Mouse (Mus musculus) heart, embryonic 16.5 days (tissue): ENCODE measurements at regions not wholly inside any gene's neighbourhood (a gene's known extent, or its start where the extent isn't known, plus 50 kb on each side); places are given as distances from the start of the nearest gene placed in this dataset.
"Not testable (repeated sequence)": the region's sequence is repeated elsewhere in the genome, so short reads cannot be mapped to it uniquely, and the experiment has no call there.

Experiments
- ATAC-seq: fragments of 200-750 bp; cut with Nextera tagmentation; replicated peaks from 2 replicates; pipeline ENCODE4 v1.8.0; 2017; ENCODE audit warnings: moderate number of reproducible peaks; ENCODE audit not compliant: insufficient read depth, low FRiP score; ENCODE audit errors: extremely low read depth
- H3K27ac ChIP-seq: fragments of 300-500 bp; sonication (generic); 2 replicates; pipeline ENCODE4 v1.5.1; 2014; ENCODE audit warnings: mild to moderate bottlenecking, low read length, control low read depth, moderate library complexity
- H3K27me3 ChIP-seq: fragments of 300-500 bp; sonication (generic); 2 replicates; pipeline ENCODE4 v1.6.1; 2014; ENCODE audit warnings: low read length, mixed read lengths; ENCODE audit not compliant: control insufficient read depth, insufficient read depth
- H3K36me3 ChIP-seq: fragments of 300-500 bp; sonication (generic); 2 replicates; pipeline ENCODE4 v1.6.1; 2014; ENCODE audit not compliant: control insufficient read depth, insufficient read depth
- H3K4me1 ChIP-seq: fragments of 300-500 bp; sonication (generic); 2 replicates; pipeline ENCODE4 v1.6.1; 2014; ENCODE audit warnings: low read length, mixed read lengths; ENCODE audit not compliant: control insufficient read depth, insufficient read depth
- H3K4me2 ChIP-seq: fragments of 300-500 bp; sonication (generic); 2 replicates; pipeline ENCODE4 v1.6.1; 2014; ENCODE audit warnings: low read depth, mild to moderate bottlenecking, control low read depth, low read length
- H3K4me3 ChIP-seq: fragments of 300-500 bp; sonication (generic); 2 replicates; pipeline ENCODE4 v1.5.1; 2014; ENCODE audit warnings: mild to moderate bottlenecking, control low read depth, low read length
- H3K9ac ChIP-seq: fragments of 300-500 bp; sonication (generic); 2 replicates; pipeline ENCODE4 v1.6.1; 2014; ENCODE audit warnings: low read length, control low read depth
- H3K9me3 ChIP-seq: fragments of 300-500 bp; sonication (generic); replicated peaks from 2 replicates; pipeline ENCODE4 v1.6.1; 2016; ENCODE audit warnings: low read length; ENCODE audit not compliant: control insufficient read depth
- WGBS: fragments of 180-500 bp; shearing (Covaris S2); extraction: QIAGEN DNeasy Blood & Tissue Kit; methylation state at CpG from one replicate; pipeline ENCODE4 v1.1.7; 2014; 5-methylcytosine and 5-hydroxymethylcytosine counted together

GRCm38 (mm10) chr10:31143856-31144488 lies 169.2 kb upstream of the Hddc2 start:
- H3K4me2 ChIP-seq = no peak overlapping the region
- no peak overlapping the region for H3K27ac ChIP-seq
- H3K4me3 ChIP-seq = no peak overlapping the region
- no peak for ATAC-seq
- H3K4me1 ChIP-seq = no peaks in the 10 kb centered on the region
- no peaks in the 10 kb centered on the region for H3K27me3 ChIP-seq
- no peaks in the 10 kb centered on the region for H3K36me3 ChIP-seq
- no peaks in the 10 kb centered on the region for H3K9me3 ChIP-seq
- no peak overlapping the region for H3K9ac ChIP-seq

GRCm38 (mm10) chr10:31144489-31144872 lies 168.7 kb upstream of the Hddc2 start:
- Histone ChIP-seq H3K27ac (no peak overlapping the region), H3K4me2 (no peak overlapping the region), H3K4me1 (no peaks in the 10 kb centered on the region), H3K36me3 (no peaks in the 10 kb centered on the region), H3K4me3 (no peak overlapping the region), H3K9me3 (no peaks in the 10 kb centered on the region), H3K9ac (no peak overlapping the region), H3K27me3 (no peaks in the 10 kb centered on the region)
- 77% methylated on average over 3 of the region's 3 CpGs for WGBS
- ATAC-seq = no peak

GRCm38 (mm10) chr10:31173169-31173686 lies 140.0 kb upstream of the Hddc2 start:
- Histone ChIP-seq H3K27ac (peak overlapping the region; percentile 92), H3K4me2 (peak overlapping the region; percentile 42), H3K27me3 (no peaks in the 10 kb centered on the region), H3K9me3 (no peaks in the 10 kb centered on the region), H3K4me1 (peaks cover 15% of the 10 kb centered on the region), H3K36me3 (no peaks in the 10 kb centered on the region), H3K9ac (peak overlapping the region; percentile 60), H3K4me3 (peak overlapping the region; percentile 5; the same call in 1 of the 2 replicates)
- 22% methylated on average over 15 of the region's 15 CpGs for WGBS
- ATAC-seq = peak; percentile 93

GRCm38 (mm10) chr10:31189577-31189976 lies 123.6 kb upstream of the Hddc2 start:
- ATAC-seq = no peak
- 36% methylated on average over 1 of the region's 1 CpGs for WGBS
- H3K27me3 ChIP-seq = no peaks in the 10 kb centered on the region

GRCm38 (mm10) chr10:31212164-31212563 lies 101.0 kb upstream of the Hddc2 start:
- 87% methylated on average over 8 of the region's 8 CpGs for WGBS
- H3K27me3 ChIP-seq, H3K27ac ChIP-seq, H3K4me2 ChIP-seq, H3K4me3 ChIP-seq, H3K36me3 ChIP-seq, H3K9me3 ChIP-seq, ATAC-seq, H3K9ac ChIP-seq, H3K4me1 ChIP-seq: not testable (repeated sequence)

More at GRCm38 (mm10) chr10:31189577-31189976, 123.6 kb upstream of the Hddc2 start:
- H3K9me3 ChIP-seq = no peaks in the 10 kb centered on the region
- no peak overlapping the region for H3K9ac ChIP-seq
- H3K4me1 ChIP-seq = no peaks in the 10 kb centered on the region
- H3K36me3 ChIP-seq = no peaks in the 10 kb centered on the region
- H3K4me3 ChIP-seq = no peak overlapping the region
- no peak overlapping the region for H3K27ac ChIP-seq
- no peak overlapping the region for H3K4me2 ChIP-seq

GRCm38 (mm10) chr10:31212778-31213454 lies 100.3 kb upstream of the Hddc2 start:
- 75% methylated on average over 2 of the region's 2 CpGs for WGBS
- no peaks in the 10 kb centered on the region for H3K9me3 ChIP-seq
- no peak for ATAC-seq

GRCm38 (mm10) chr10:31221902-31222301 lies 91.3 kb upstream of the Hddc2 start:
- no peak overlapping the region for H3K9ac ChIP-seq
- no peak for ATAC-seq
- no peaks in the 10 kb centered on the region for H3K36me3 ChIP-seq
- no peak overlapping the region for H3K4me2 ChIP-seq
- no peaks in the 10 kb centered on the region for H3K27me3 ChIP-seq
- 38% methylated on average over 1 of the region's 1 CpGs for WGBS
- peaks cover 8% of the 10 kb centered on the region; the same call in 1 of the 2 replicates for H3K4me1 ChIP-seq
- H3K4me3 ChIP-seq = no peak overlapping the region
- no peak overlapping the region for H3K27ac ChIP-seq
- no peaks in the 10 kb centered on the region for H3K9me3 ChIP-seq

More at GRCm38 (mm10) chr10:31212778-31213454, 100.3 kb upstream of the Hddc2 start:
- H3K4me2 ChIP-seq = no peak overlapping the region
- H3K4me3 ChIP-seq = no peak overlapping the region
- H3K9ac ChIP-seq = no peak overlapping the region
- H3K36me3 ChIP-seq = no peaks in the 10 kb centered on the region
- H3K27me3 ChIP-seq = no peaks in the 10 kb centered on the region
- H3K27ac ChIP-seq = no peak overlapping the region
- H3K4me1 ChIP-seq = no peaks in the 10 kb centered on the region

- 32% methylated on average over 3 of the region's 3 CpGs for WGBS
- peak; percentile 98 for ATAC-seq
Observed at GRCm38 (mm10) chr10:31229078-31229477, 84.1 kb upstream of the Hddc2 start.

GRCm38 (mm10) chr10:31242442-31242966 lies 70.7 kb upstream of the Hddc2 start:
- H3K36me3 ChIP-seq = no peaks in the 10 kb centered on the region
- ATAC-seq = peak; percentile 94
- H3K9me3 ChIP-seq = no peaks in the 10 kb centered on the region
- peaks cover 10% of the 10 kb centered on the region for H3K4me1 ChIP-seq
- H3K4me3 ChIP-seq = no peak overlapping the region
- peak overlapping the region; percentile 95 for H3K27ac ChIP-seq
- no peak overlapping the region for H3K9ac ChIP-seq
- no peak overlapping the region for H3K4me2 ChIP-seq
- 26% methylated on average over 3 of the region's 3 CpGs for WGBS
- H3K27me3 ChIP-seq = no peaks in the 10 kb centered on the region

More at GRCm38 (mm10) chr10:31229078-31229477, 84.1 kb upstream of the Hddc2 start:
- Histone ChIP-seq H3K27ac (peak overlapping the region; percentile 60; the same call in 1 of the 2 replicates), H3K9ac (no peak overlapping the region), H3K4me3 (no peak overlapping the region), H3K4me2 (no peak overlapping the region), H3K9me3 (no peaks in the 10 kb centered on the region), H3K36me3 (no peaks in the 10 kb centered on the region), H3K4me1 (peaks cover 8% of the 10 kb centered on the region; the same call in 1 of the 2 replicates), H3K27me3 (no peaks in the 10 kb centered on the region)
